Mouse (Mus musculus): ENCODE data around the gene Tsen54. TPM values are rescaled to one million over a fixed set of nuclear protein-coding genes. Genes with fewer than 3 reads are reported as not detected.

The Tsen54 gene
- total RNA-seq (2022) = 1 to 10 TPM; 6.9 to 8.8 (median 7.5) TPM

- peak; percentile 86 for DNase-seq (ENCODE audit: low spot score)
Measured at GRCm38 (mm10) chr11:115814605-115815450, at the start of gene Tsen54. Gene Tsen54 (plus strand): TSS chr11:115814724.

- peak; percentile 99 for DNase-seq (ENCODE audit: low spot score)
Measured at GRCm38 (mm10) chr11:115765103-115765606, 49.4 kb upstream of the Tsen54 start, which contains the start of gene Tmem94. Gene Tmem94 (plus strand): TSS chr11:115765433.

- no peak for DNase-seq (ENCODE audit: low spot score)
Measured at GRCm38 (mm10) chr11:115765607-115766141, 48.9 kb upstream of the Tsen54 start.

DNA sequence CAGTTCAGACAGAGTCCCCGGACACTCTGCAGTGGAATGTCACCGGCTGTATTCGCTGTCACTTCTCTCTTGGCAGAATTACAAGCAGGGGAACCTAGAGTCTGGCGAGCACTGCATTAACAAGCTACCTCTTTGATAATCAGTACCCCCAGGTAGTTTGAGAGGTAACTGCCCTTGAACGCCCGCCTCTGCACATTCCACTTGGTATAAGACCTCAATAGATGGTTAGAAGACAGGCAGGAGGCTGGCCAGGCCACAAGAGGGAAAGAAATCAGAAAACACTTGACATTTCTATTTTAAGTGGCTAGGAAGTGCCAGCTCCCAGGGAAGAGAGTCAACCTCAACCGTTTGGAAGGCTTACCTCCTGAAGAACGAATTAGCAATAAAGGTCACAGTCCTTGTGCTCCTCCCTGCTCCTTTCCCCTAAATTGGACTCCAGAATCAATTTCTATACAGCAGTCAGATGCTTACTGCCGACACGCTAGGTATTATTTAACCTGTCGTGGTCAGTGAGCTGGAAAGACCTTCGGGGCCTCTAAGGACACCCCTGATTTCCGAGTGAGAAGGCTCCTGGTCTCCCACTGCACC, 48.1 kb upstream of the Tsen54 start:
- DNase-seq (ENCODE audit: low spot score) = peak; percentile 61

DNA sequence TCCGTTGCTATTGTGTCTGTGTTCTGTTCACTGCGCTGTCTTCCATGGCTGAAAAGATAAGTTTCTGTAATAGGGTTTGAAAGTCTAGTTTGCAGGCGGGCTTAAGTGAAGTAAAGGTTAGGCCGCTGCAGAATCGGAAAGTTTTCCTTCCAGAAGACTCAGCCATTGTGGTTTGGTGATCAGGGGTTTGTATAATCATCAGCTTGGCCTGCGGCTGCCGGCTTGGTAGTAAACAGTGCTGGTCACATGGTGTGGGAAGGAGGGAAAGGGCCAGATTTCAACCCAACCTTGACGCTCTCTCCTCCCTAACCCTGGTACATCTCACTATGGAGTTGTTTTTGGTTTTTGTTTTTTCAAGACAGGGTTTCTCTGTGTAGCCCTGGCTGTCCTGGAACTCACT, 47.5 kb upstream of the Tsen54 start:
- no peak for DNase-seq (ENCODE audit: low spot score)

DNA sequence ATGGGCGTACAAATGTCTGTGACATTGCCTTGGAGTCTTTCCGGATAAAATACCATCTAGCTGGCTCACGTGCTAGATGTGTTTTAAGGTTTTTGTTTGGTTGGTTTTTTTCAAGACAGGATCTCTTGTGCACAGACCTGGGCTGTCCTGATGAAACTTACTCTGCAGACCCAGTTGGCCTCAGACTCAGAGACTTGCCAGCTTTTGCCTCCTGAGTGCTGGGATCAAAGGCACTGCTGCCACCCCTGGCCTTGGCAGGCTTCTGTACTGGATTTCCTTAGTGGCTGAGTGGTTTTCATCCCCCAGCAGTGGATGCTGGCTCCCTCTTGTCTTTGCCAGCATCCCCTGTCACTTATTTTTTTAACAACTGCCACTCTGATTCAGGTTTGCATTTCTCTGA, 45.6 kb upstream of the Tsen54 start:
- no peak for DNase-seq (ENCODE audit: low spot score)

GRCm38 (mm10) chr11:115774653-115775052, 39.9 kb upstream of the Tsen54 start:
- DNase-seq (ENCODE audit: low spot score) = no peak

- peak; percentile 61 for DNase-seq (ENCODE audit: low spot score)
Measured at GRCm38 (mm10) chr11:115775821-115776665, 38.5 kb upstream of the Tsen54 start.

- DNase-seq (ENCODE audit: low spot score) = no peak
Measured at GRCm38 (mm10) chr11:115776954-115777353, 37.6 kb upstream of the Tsen54 start.

GRCm38 (mm10) chr11:115777487-115778335, 36.8 kb upstream of the Tsen54 start:
- DNase-seq (ENCODE audit: low spot score) = no peak

GRCm38 (mm10) chr11:115779038-115779571, 35.4 kb upstream of the Tsen54 start:
- DNase-seq (ENCODE audit: low spot score) = peak; percentile 96

DNA sequence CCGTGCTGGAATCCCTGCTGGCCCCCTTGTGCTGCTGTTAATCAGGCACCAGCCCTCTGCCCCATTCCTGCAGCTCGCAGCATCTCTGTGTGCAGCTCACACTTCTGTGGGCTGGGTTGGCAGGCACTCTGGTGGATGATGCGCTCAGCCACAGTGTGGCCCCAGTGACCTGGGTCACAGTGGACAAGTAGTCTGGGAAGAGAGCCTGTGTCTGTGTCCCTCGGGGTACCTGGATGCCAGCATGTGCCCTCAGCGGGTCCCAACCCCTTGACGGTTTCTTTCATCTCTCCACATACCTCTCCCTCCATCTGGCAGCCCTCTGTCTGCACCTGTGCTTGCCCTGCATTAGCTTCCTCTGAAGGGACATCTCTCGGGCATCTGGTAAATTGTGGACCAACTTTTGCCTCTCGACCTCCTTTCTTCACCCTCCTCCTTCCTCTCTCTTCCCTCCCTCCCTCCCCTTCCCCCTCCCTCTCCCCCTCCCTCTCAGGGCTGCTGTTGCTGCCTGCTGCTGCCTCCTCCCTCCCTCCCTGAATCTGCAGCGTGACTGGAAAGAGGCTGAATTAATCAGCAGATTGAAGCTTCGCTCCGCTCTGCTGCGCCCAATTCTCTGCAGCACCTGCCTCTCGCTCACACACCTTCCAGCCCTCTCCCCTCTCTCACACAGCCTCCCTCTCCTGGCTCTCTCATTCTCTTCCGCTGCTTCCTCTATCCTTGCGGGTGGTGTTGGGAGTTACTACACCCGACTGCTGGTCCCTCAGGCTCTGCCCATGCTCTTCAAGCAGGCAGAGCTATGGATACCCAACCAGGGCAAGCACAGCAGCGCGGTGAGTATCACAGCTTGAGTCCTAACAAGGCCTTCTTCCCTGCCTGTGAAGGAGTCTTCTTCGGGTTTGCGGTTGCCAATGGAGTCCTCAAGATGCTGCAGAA, 34.1 kb upstream of the Tsen54 start:
- no peak for DNase-seq (ENCODE audit: low spot score)

DNA sequence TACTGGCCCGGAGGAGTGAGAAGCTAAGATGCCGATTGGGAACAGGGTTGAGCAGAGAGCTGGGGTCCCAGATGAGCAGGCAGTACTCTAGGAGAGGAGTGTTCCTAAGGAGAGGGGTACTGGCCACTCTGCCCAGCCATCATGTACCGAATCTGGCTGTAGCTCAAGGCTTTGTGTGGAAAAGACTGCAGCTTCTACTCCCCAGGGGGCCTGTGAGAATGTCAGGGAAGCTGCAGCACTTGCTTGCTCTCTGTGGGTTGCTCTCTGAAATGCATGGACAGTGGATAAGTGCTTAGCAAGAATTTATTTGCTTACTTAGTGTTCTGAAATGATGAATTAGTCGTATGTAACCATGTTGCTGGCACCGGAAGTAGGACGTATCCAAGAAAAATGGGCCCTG, 28.1 kb upstream of the Tsen54 start:
- no peak for DNase-seq (ENCODE audit: low spot score)

DNA sequence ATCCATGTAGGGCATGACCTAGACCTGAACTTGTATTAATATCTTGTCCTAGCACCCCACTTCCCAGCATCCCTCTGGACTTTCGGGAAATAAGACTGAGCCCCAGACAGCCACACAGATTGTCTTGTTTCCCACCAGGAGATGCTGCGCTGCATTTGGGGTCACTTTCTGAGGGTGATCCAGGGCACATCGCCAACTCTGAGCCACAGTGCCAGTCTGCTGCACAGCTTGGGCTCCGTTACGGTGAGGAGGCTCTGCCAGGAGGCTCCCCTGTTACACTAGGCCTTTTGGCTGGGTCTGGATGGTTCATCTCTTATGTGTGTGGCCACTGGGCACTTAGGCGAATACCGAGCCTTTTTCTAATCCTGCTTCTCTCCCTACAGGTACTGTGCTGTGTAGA, 24.7 kb upstream of the Tsen54 start:
- no peak for DNase-seq (ENCODE audit: low spot score)

GRCm38 (mm10) chr11:115791919-115792318, 22.6 kb upstream of the Tsen54 start:
- DNase-seq (ENCODE audit: low spot score) = no peak

GRCm38 (mm10) chr11:115792353-115792752, 22.2 kb upstream of the Tsen54 start:
- DNase-seq (ENCODE audit: low spot score) = no peak

- no peak for DNase-seq (ENCODE audit: low spot score)
Measured at GRCm38 (mm10) chr11:115796898-115797297, 17.6 kb upstream of the Tsen54 start.

DNA sequence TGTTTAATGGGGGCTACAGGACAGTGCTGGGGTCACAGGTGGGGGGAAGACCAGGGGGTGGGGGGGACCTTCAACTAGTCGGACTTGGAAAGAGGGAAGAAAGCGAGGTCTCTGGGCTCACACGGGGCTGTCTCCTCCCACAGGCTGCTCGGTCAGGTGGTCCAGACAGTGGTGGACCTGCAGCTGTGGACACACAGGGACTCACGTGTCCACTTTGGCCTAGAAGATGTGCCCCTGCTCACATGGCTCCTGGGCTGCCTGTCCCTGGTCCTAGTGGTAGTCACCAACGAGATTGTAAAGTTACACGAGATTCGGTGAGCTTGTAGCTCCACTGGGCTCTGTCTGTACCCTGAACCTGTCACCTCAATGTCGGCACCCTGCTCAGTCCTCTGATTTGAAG, 16.9 kb upstream of the Tsen54 start:
- DNase-seq (ENCODE audit: low spot score) = no peak

GRCm38 (mm10) chr11:115800981-115801380, 13.5 kb upstream of the Tsen54 start:
- DNase-seq (ENCODE audit: low spot score) = no peak

Data from heart, adult 8-10 months (tissue).